Mouse (Mus musculus) megakaryocyte progenitor cell, adult 5-6 weeks (primary cell): ENCODE measurements around the gene Kcp. TPM values are rescaled to one million over a fixed set of nuclear protein-coding genes. Genes with fewer than 3 reads are reported as not detected.

ENCODE experiments used
- ATAC-seq: replicated peaks from 2 replicates; pipeline ENCODE4 v1.8.0; 2016; ENCODE audit warnings: mild to moderate bottlenecking, moderate TSS enrichment, inconsistent platforms; ENCODE audit not compliant: poor library complexity
- total RNA-seq, 2 experiments: library from RNA; stranded (forward) in 1 of 2; stranded (reverse) in 1 of 2; fragments of 157-497, 149-512 nt in 1 of 2; fragments of 200-1000 nt in 1 of 2; gene quantifications; 2 replicates each; pipeline versions ENCODE4 v1.2.3 to v1.2.4; 2015 to 2017

Kcp gene
- total RNA-seq, 2 experiments from 2014 or later, result 0.05 to 0.50 TPM

DNA sequence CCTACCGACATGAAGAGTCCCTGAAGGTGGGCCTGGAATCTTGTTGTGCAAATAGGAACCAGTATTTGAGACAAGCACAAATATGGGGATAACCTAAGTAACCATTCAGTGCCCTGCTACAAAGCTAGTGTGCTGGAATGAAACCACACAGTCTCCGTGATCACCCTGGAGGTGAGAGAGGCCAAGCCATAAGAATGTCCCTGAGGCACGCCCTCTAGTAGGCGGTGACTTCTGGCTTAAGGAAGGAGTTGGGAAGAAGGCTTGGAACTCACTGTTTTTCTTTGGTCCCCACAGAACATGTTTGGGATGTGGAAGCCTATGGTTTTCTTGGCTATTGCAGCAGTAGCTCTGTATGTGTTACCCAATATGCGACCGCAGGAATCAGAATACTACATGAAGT, 81.4 kb downstream of the Kcp start:
- ATAC-seq, result no peak

- ATAC-seq, result no peak
Observed at GRCm38 (mm10) chr6:29425118-29425517, 82.6 kb downstream of the Kcp start.

Other genes with a start within 250 kb of the Kcp start
- gene Hilpda, start 235.5 kb downstream of the Kcp start, total RNA-seq (2015), result 14.3 and 17.8 TPM in 2 replicates
- gene Hilpda, start 235.5 kb downstream of the Kcp start, total RNA-seq (2017), result 7.1 and 10.9 TPM in 2 replicates
- 1.1 TPM in 1 of 2 replicates, not detected in the other for gene Fam71f2, start 228.4 kb downstream of the Kcp start, total RNA-seq (2015)
- 0.68 TPM in 1 of 2 replicates, not detected in the other for gene Fam71f2, start 228.4 kb downstream of the Kcp start, total RNA-seq (2017)
- not detected in 2 replicates for gene Fam71f1, start 188.8 kb downstream of the Kcp start, total RNA-seq (2015)
- not detected in 2 replicates for gene Fam71f1, start 188.8 kb downstream of the Kcp start, total RNA-seq (2017)
- 84.9 and 85.3 TPM in 2 replicates for gene Calu, start 159.9 kb downstream of the Kcp start, total RNA-seq (2015)
- 211 TPM in 2 replicates for gene Calu, start 159.9 kb downstream of the Kcp start, total RNA-seq (2017)
- not detected in 2 replicates for gene Opn1sw, start 119.5 kb downstream of the Kcp start, total RNA-seq (2015)
- gene Opn1sw, start 119.5 kb downstream of the Kcp start, total RNA-seq (2017), result not detected in 2 replicates
- not detected in 2 replicates for gene Ccdc136, start 111.6 kb downstream of the Kcp start, total RNA-seq (2015)
- 0.41 TPM in 1 of 2 replicates, not detected in the other for gene Ccdc136, start 111.6 kb downstream of the Kcp start, total RNA-seq (2017)
- gene Flnc, start 74.7 kb downstream of the Kcp start, total RNA-seq (2015), result not detected in 2 replicates
- not detected in 2 replicates for gene Flnc, start 74.7 kb downstream of the Kcp start, total RNA-seq (2017)
- gene Atp6v1f, start 40.2 kb downstream of the Kcp start, total RNA-seq (2015), result 205 and 206 TPM in 2 replicates
- gene Atp6v1f, start 40.2 kb downstream of the Kcp start, total RNA-seq (2017), result 115 and 159 TPM in 2 replicates
- gene Atp6v1fnb, start 36.5 kb downstream of the Kcp start, total RNA-seq (2015), result 0.79 TPM in 1 of 2 replicates, not detected in the other
- not detected in 2 replicates for gene Atp6v1fnb, start 36.5 kb downstream of the Kcp start, total RNA-seq (2017)
- gene Irf5, start 18.7 kb upstream of the Kcp start, total RNA-seq (2015), result 6.1 and 11.5 TPM in 2 replicates
- 14.4 and 18.1 TPM in 2 replicates for gene Irf5, start 18.7 kb upstream of the Kcp start, total RNA-seq (2017)
- gene Tnpo3, start 101.9 kb upstream of the Kcp start, total RNA-seq (2015), result 61.7 and 79.3 TPM in 2 replicates
- 61.9 and 74.2 TPM in 2 replicates for gene Tnpo3, start 101.9 kb upstream of the Kcp start, total RNA-seq (2017)
- gene Tspan33, start 186.3 kb upstream of the Kcp start, total RNA-seq (2015), result 4.6 and 5.4 TPM in 2 replicates
- 3.7 and 5.8 TPM in 2 replicates for gene Tspan33, start 186.3 kb upstream of the Kcp start, total RNA-seq (2017)
- 25.5 and 33.6 TPM in 2 replicates for gene Smo, start 227.6 kb upstream of the Kcp start, total RNA-seq (2015)
- gene Smo, start 227.6 kb upstream of the Kcp start, total RNA-seq (2017), result 16.4 and 19.9 TPM in 2 replicates